Mouse (Mus musculus): ENCODE results near the gene Sept11. TPM values are rescaled to one million over a fixed set of nuclear protein-coding genes. Genes with fewer than 3 reads are reported as not detected.

The Sept11 gene
- 87.2 and 104 TPM in 2 replicates for total RNA-seq (2014; rRNA removed)
- 85.9 and 104 TPM in 2 replicates for polyA plus RNA-seq (2015; fragmentation: Nextera tagmentation; extraction: Ambion mirVana)

GRCm38 (mm10) chr5:93092857-93093622 lies at the start of gene Sept11:
Gene Sept11 (plus strand): TSS chr5:93093437.
- WGBS: 2% methylated on average over 63 of the region's 63 CpGs
- Histone ChIP-seq H3K4me2 (ENCODE audit: low read depth) (peak within 1 kb of the TSS; percentile 83), H3K4me3 (ENCODE audit: low read depth, low read length) (peak within 1 kb of the TSS; percentile 83), H3K27me3 (ENCODE audit: insufficient read depth, low read length) (no peaks in the 10 kb centered on the region), H3K4me1 (ENCODE audit: insufficient read depth) (peaks cover 26% of the 10 kb centered on the region), H3K9me3 (ENCODE audit: low read length) (no peaks in the 10 kb centered on the region), H3K27ac (ENCODE audit: low read depth, low read length) (peak within 1 kb of the TSS; percentile 94), H3K9ac (peak within 1 kb of the TSS; percentile 83), H3K36me3 (ENCODE audit: insufficient read depth) (no peaks in the 10 kb centered on the region; the same call in 1 of the 2 replicates)
- TF ChIP-seq CTCF (IDR thresholded peaks at IDR 0.05; ENCODE audit: low read depth): no peak
- DNase-seq: peak; percentile 96
- peak; percentile 93 for ATAC-seq

GRCm38 (mm10) chr5:93043688-93044583 lies 49.3 kb upstream of the Sept11 start:
- Histone ChIP-seq H3K4me1 (ENCODE audit: insufficient read depth) (peaks cover 13% of the 10 kb centered on the region), H3K9me3 (ENCODE audit: low read length) (no peaks in the 10 kb centered on the region), H3K27me3 (ENCODE audit: insufficient read depth, low read length) (peaks cover 31% of the 10 kb centered on the region), H3K4me2 (ENCODE audit: low read depth) (peak overlapping the region; percentile 94), H3K36me3 (ENCODE audit: insufficient read depth) (no peaks in the 10 kb centered on the region), H3K27ac (ENCODE audit: low read depth, low read length) (no peak overlapping the region), H3K4me3 (ENCODE audit: low read depth, low read length) (peak overlapping the region; percentile 49), H3K9ac (peak overlapping the region; percentile 33; the same call in 1 of the 2 replicates)
- TF ChIP-seq CTCF (IDR thresholded peaks at IDR 0.05; ENCODE audit: low read depth): no peak
- DNase-seq (no peak), ATAC-seq (no peak)
- 4% methylated on average over 69 of the region's 69 CpGs for WGBS

- no peak for TF ChIP-seq CTCF (IDR thresholded peaks at IDR 0.05; ENCODE audit: low read depth)
- H3K4me1 ChIP-seq (ENCODE audit: insufficient read depth): peaks cover 13% of the 10 kb centered on the region
- peak within 1 kb of the TSS; percentile 94 for H3K4me2 ChIP-seq (ENCODE audit: low read depth)
- DNase-seq: peak; percentile 39
- peak; percentile 77 for ATAC-seq
- peak within 1 kb of the TSS; percentile 49 for H3K4me3 ChIP-seq (ENCODE audit: low read depth, low read length)
- H3K36me3 ChIP-seq (ENCODE audit: insufficient read depth): no peaks in the 10 kb centered on the region
- WGBS: under 1% methylated on average over 68 of the region's 68 CpGs
- peaks cover 31% of the 10 kb centered on the region for H3K27me3 ChIP-seq (ENCODE audit: insufficient read depth, low read length)
- no peaks in the 10 kb centered on the region for H3K9me3 ChIP-seq (ENCODE audit: low read length)
- no peak within 1 kb of the TSS for H3K27ac ChIP-seq (ENCODE audit: low read depth, low read length)
- peak within 1 kb of the TSS; percentile 33 for H3K9ac ChIP-seq
These were observed 48.5 kb upstream of the Sept11 start, which contains the start of gene Sowahb for GRCm38 (mm10) chr5:93044584-93045370. Gene Sowahb (minus strand): TSS chr5:93045022.

GRCm38 (mm10) chr5:93045371-93045714 lies 47.9 kb upstream of the Sept11 start:
- Histone ChIP-seq H3K4me3 (ENCODE audit: low read depth, low read length) (peak overlapping the region; percentile 49), H3K9me3 (ENCODE audit: low read length) (no peaks in the 10 kb centered on the region), H3K27me3 (ENCODE audit: insufficient read depth, low read length) (peaks cover 31% of the 10 kb centered on the region), H3K4me1 (ENCODE audit: insufficient read depth) (peaks cover 13% of the 10 kb centered on the region), H3K36me3 (ENCODE audit: insufficient read depth) (no peaks in the 10 kb centered on the region), H3K9ac (peak overlapping the region; percentile 33), H3K27ac (ENCODE audit: low read depth, low read length) (no peak overlapping the region), H3K4me2 (ENCODE audit: low read depth) (peak overlapping the region; percentile 94)
- no peak for TF ChIP-seq CTCF (IDR thresholded peaks at IDR 0.05; ENCODE audit: low read depth)
- WGBS: 2% methylated on average over 19 of the region's 19 CpGs
- ATAC-seq: peak; percentile 8; the same call in 1 of the 2 replicates
- DNase-seq: no peak

GRCm38 (mm10) chr5:93046306-93046845 lies 46.9 kb upstream of the Sept11 start:
- peaks cover 31% of the 10 kb centered on the region for H3K27me3 ChIP-seq (ENCODE audit: insufficient read depth, low read length)
- WGBS: 36% methylated on average over 5 of the region's 5 CpGs
- ATAC-seq (no peak), DNase-seq (no peak)
- H3K9ac ChIP-seq: no peak overlapping the region
- peaks cover 13% of the 10 kb centered on the region for H3K4me1 ChIP-seq (ENCODE audit: insufficient read depth)
- no peaks in the 10 kb centered on the region for H3K36me3 ChIP-seq (ENCODE audit: insufficient read depth)
- no peak overlapping the region for H3K4me2 ChIP-seq (ENCODE audit: low read depth)
- no peak for TF ChIP-seq CTCF (IDR thresholded peaks at IDR 0.05; ENCODE audit: low read depth)
- no peak overlapping the region for H3K27ac ChIP-seq (ENCODE audit: low read depth, low read length)
- no peaks in the 10 kb centered on the region for H3K9me3 ChIP-seq (ENCODE audit: low read length)
- no peak overlapping the region for H3K4me3 ChIP-seq (ENCODE audit: low read depth, low read length)

All from forebrain, postnatal 0 days (tissue).